Mouse (Mus musculus): ENCODE measurements around the gene Gm5128. TPM values are rescaled to one million over a fixed set of nuclear protein-coding genes. Genes with fewer than 3 reads are reported as not detected.
"Not testable (repeated sequence)": the region's sequence is repeated elsewhere in the genome, so short reads cannot be mapped to it uniquely, and the experiment has no call there.

Gm5128 gene
- not detected in 2 replicates for polyA plus RNA-seq (2016; fragmentation: Nextera tagmentation; extraction: Ambion mirVana)

GRCm38 (mm10) chrX:135372984-135373383 is at the start of gene Gm5128:
Gene Gm5128, plus strand, starts transcription at chrX:135373284.
- DNase-seq (ENCODE audit: low spot score); H3K27me3 ChIP-seq (ENCODE audit: low read depth, poor library complexity, severe bottlenecking); H3K36me3 ChIP-seq; H3K27ac ChIP-seq; H3K4me1 ChIP-seq; H3K9me3 ChIP-seq (replicated peaks); H3K4me3 ChIP-seq: not testable (repeated sequence)
- WGBS: no CpG with 5 or more reads among the region's 15 CpGs

- H3K36me3 ChIP-seq; H3K4me3 ChIP-seq; H3K27ac ChIP-seq; H3K9me3 ChIP-seq (replicated peaks); H3K4me1 ChIP-seq; DNase-seq (ENCODE audit: low spot score): not testable (repeated sequence)
- WGBS: 32% methylated on average over 3 of the region's 6 CpGs
- H3K27me3 ChIP-seq (ENCODE audit: low read depth, poor library complexity, severe bottlenecking): peaks cover 13% of the 10 kb centered on the region; the same call in 1 of the 2 replicates
Observed at GRCm38 (mm10) chrX:135360685-135361084, 12.4 kb upstream of the Gm5128 start.

DNA sequence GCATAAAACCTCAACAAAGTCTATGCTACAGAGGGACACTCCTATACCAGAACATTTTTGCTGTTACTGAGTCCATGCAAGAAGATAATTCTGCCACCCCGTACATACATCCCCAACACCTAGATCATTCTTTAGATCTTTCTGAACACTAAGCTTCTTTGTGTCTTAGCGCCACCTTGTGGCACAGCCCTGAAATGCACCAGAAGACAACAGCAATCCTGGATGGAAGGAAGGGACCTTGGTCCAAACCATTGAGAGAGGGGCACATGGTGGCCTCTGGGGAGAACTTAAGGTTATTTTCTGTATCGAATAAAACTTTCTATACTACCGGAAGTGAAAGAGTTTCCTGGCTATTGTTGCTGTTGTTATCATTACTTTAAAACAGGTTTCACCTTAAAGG is 11.1 kb upstream of the Gm5128 start:
- WGBS: no CpG with 5 or more reads among the region's 4 CpGs
- not testable (repeated sequence) for H3K9me3 ChIP-seq (replicated peaks)

GRCm38 (mm10) chrX:135403578-135403977 is 30.5 kb downstream of the Gm5128 start:
- no CpG with 5 or more reads among the region's 3 CpGs for WGBS
- not testable (repeated sequence) for H3K27ac ChIP-seq; H3K9me3 ChIP-seq (replicated peaks); H3K36me3 ChIP-seq; DNase-seq (ENCODE audit: low spot score); H3K4me3 ChIP-seq; H3K27me3 ChIP-seq (ENCODE audit: low read depth, poor library complexity, severe bottlenecking); H3K4me1 ChIP-seq

More for the DNA sequence above, 11.1 kb upstream of the Gm5128 start:
- not testable (repeated sequence) for H3K4me3 ChIP-seq; H3K27ac ChIP-seq; H3K36me3 ChIP-seq; H3K4me1 ChIP-seq; H3K27me3 ChIP-seq (ENCODE audit: low read depth, poor library complexity, severe bottlenecking); DNase-seq (ENCODE audit: low spot score)

DNA sequence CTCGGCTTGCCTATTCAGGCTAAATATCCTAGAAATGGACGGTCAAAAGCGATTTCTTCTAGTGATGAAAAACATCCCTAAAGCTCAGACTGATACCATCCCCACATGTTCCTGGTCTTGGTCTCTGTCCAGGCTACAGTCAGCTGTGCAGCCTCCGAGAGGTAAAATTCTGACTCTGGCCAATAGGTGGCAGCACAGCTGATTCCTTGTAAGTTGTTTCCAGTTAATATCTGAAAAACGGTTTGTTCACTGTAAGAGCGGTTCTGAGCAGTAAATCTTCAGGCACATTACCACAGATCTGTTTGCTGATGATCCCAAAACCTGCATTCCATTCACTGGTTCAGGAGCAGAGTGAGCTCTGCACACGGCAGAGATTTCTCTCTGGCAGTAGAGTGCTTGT is 48.1 kb downstream of the Gm5128 start:
- H3K27ac ChIP-seq; H3K9me3 ChIP-seq (replicated peaks); H3K4me1 ChIP-seq; DNase-seq (ENCODE audit: low spot score); H3K27me3 ChIP-seq (ENCODE audit: low read depth, poor library complexity, severe bottlenecking); H3K36me3 ChIP-seq; H3K4me3 ChIP-seq: not testable (repeated sequence)
- WGBS: 56% methylated on average over 4 of the region's 7 CpGs

DNA sequence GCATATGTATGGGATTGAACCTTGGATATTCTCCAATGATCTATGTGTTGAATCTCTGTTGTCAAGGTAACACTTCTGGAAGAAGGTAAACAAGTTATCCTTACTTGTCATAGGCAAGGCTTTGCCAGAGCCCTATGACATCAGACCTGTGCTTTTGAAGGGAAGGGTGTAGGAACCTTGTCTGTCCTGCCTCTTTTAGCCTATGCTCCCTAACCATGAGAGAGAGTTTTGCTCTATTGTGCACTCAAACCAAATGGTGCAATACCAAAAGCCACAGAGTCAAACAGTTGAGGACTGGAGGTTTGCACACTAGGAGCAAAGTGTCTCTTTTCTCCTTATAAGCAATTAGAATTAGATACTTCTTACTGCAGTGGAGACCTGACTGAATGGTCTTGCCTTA is 48.7 kb downstream of the Gm5128 start:
- not testable (repeated sequence) for H3K4me1 ChIP-seq; H3K4me3 ChIP-seq; H3K36me3 ChIP-seq; H3K27ac ChIP-seq; DNase-seq (ENCODE audit: low spot score); H3K27me3 ChIP-seq (ENCODE audit: low read depth, poor library complexity, severe bottlenecking); H3K9me3 ChIP-seq (replicated peaks)

DNA sequence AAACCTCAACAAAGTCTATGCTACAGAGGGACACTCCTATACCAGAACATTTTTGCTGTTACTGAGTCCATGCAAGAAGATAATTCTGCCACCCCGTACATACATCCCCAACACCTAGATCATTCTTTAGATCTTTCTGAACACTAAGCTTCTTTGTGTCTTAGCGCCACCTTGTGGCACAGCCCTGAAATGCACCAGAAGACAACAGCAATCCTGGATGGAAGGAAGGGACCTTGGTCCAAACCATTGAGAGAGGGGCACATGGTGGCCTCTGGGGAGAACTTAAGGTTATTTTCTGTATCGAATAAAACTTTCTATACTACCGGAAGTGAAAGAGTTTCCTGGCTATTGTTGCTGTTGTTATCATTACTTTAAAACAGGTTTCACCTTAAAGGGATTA is 49.4 kb downstream of the Gm5128 start:
- not testable (repeated sequence) for DNase-seq (ENCODE audit: low spot score); H3K27ac ChIP-seq; H3K27me3 ChIP-seq (ENCODE audit: low read depth, poor library complexity, severe bottlenecking); H3K4me1 ChIP-seq; H3K9me3 ChIP-seq (replicated peaks); H3K36me3 ChIP-seq; H3K4me3 ChIP-seq
- no CpG with 5 or more reads among the region's 4 CpGs for WGBS

Other genes with a start within 250 kb of the Gm5128 start
- gene Gm15023, start 195.7 kb upstream of the Gm5128 start, polyA plus RNA-seq (2016; fragmentation: Nextera tagmentation; extraction: Ambion mirVana): not detected in 2 replicates
- 0.18 and 0.68 TPM in 2 replicates for gene Tceal6, start 162.6 kb upstream of the Gm5128 start, polyA plus RNA-seq (2016; fragmentation: Nextera tagmentation; extraction: Ambion mirVana)
- not detected in 2 replicates for gene Pramel3, start 71.0 kb upstream of the Gm5128 start, polyA plus RNA-seq (2016; fragmentation: Nextera tagmentation; extraction: Ambion mirVana)
- not detected in 2 replicates for gene Gm7903, start 60.6 kb downstream of the Gm5128 start, polyA plus RNA-seq (2016; fragmentation: Nextera tagmentation; extraction: Ambion mirVana)
- gene AV320801, start 121.3 kb downstream of the Gm5128 start, polyA plus RNA-seq (2016; fragmentation: Nextera tagmentation; extraction: Ambion mirVana): not detected in 2 replicates
- not detected in 2 replicates for gene Nxf7, start 225.5 kb downstream of the Gm5128 start, polyA plus RNA-seq (2016; fragmentation: Nextera tagmentation; extraction: Ambion mirVana)

Data from limb, embryonic 10.5 days (tissue).